Mouse (Mus musculus) embryonic facial prominence, embryonic 14.5 days (tissue): ENCODE measurements around the gene Glrx. TPM values are rescaled to one million over a fixed set of nuclear protein-coding genes. Genes with fewer than 3 reads are reported as not detected.

Experiments used
- ATAC-seq: fragments of 200-750 bp; cut with Nextera tagmentation; 2 replicates; pipeline ENCODE4 v1.8.0; 2017; ENCODE audit warnings: low read depth, moderate number of reproducible peaks, moderate TSS enrichment
- DNase-seq: peaks from one replicate; pipeline ENCODE4 v3.0.0-alpha.2; 2015; ENCODE audit warnings: low spot score
- H3K27ac ChIP-seq: fragments of 300-500 bp; sonication (generic); replicated peaks from 2 replicates; pipeline ENCODE4 v1.5.1; 2014; ENCODE audit warnings: low read depth, mild to moderate bottlenecking, low read length, moderate library complexity
- H3K27me3 ChIP-seq: fragments of 300-500 bp; sonication (generic); replicated peaks from 2 replicates; pipeline ENCODE4 v1.6.1; 2014; ENCODE audit warnings: low read length; ENCODE audit not compliant: control insufficient read depth, insufficient read depth
- H3K36me3 ChIP-seq: fragments of 300-500 bp; sonication (generic); 2 replicates; pipeline ENCODE4 v1.6.1; 2014; ENCODE audit warnings: low read length, mixed read lengths; ENCODE audit not compliant: control insufficient read depth, insufficient read depth
- H3K4me1 ChIP-seq: fragments of 300-500 bp; sonication (generic); 2 replicates; pipeline ENCODE4 v1.6.1; 2014; ENCODE audit warnings: antibody characterized with exemption, low read length; ENCODE audit not compliant: control insufficient read depth, insufficient read depth
- H3K4me2 ChIP-seq: fragments of 300-500 bp; sonication (generic); 2 replicates; pipeline ENCODE4 v1.6.1; 2014; ENCODE audit warnings: low read depth, mild to moderate bottlenecking, low read length, moderate library complexity, mixed read lengths
- H3K4me3 ChIP-seq: fragments of 300-500 bp; sonication (generic); 2 replicates; pipeline ENCODE4 v1.5.1; 2014; ENCODE audit warnings: low read depth, mild to moderate bottlenecking, low read length
- H3K9ac ChIP-seq: fragments of 300-500 bp; sonication (generic); 2 replicates; pipeline ENCODE4 v1.6.1; 2014; ENCODE audit warnings: low read depth, mild to moderate bottlenecking, low read length, moderate library complexity, mixed read lengths
- H3K9me3 ChIP-seq: fragments of 300-500 bp; sonication (generic); 2 replicates; pipeline ENCODE4 v1.6.1; 2016; ENCODE audit warnings: low read length; ENCODE audit not compliant: control insufficient read depth
- WGBS: fragments of 180-500 bp; shearing (Covaris S2); extraction: QIAGEN DNeasy Blood & Tissue Kit; methylation state at CpG from one replicate; pipeline ENCODE4 v1.1.7; 2014; 5-methylcytosine and 5-hydroxymethylcytosine counted together
- polyA plus RNA-seq: library from polyadenylated mRNA; unstranded; fragments of >200 nt; fragmentation: Nextera tagmentation; extraction: Ambion mirVana; gene quantifications from 2 replicates; pipeline ENCODE4 v1.2.1, GENCODE M21; 2014

Gene Glrx
- polyA plus RNA-seq, 1 experiment from 2014 or later = 41.7 TPM

DNA sequence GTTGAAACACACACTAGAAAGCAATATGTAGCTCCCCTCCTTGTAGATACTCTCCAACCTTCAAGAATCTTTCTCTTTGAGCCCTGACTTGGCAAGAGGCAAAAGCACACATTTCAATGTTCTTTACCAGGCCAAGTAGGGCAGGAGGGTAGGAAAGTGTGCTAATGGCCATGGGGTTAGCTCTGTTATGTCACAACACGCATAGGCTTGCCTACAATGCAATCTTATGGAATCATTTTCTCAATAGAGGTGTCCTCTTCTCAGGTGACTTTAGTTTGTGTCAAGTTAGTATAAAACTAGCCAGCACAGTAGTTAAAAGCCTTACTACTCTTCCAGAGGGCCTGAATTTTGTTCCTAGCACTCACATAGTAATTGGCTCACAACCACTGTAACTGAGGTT is 9.0 kb upstream of the Glrx start:
- Histone ChIP-seq H3K36me3 (no peaks in the 10 kb centered on the region), H3K27me3 (no peaks in the 10 kb centered on the region), H3K4me2 (no peak overlapping the region), H3K4me1 (no peaks in the 10 kb centered on the region), H3K27ac (no peak overlapping the region), H3K9ac (no peak overlapping the region), H3K9me3 (no peaks in the 10 kb centered on the region), H3K4me3 (no peak overlapping the region)
- DNase-seq (no peak), ATAC-seq (no peak)
- WGBS = 84% methylated on average over 1 of the region's 1 CpGs

- Histone ChIP-seq H3K36me3 (no peaks in the 10 kb centered on the region), H3K27me3 (no peaks in the 10 kb centered on the region), H3K4me3 (no peak overlapping the region), H3K9ac (no peak overlapping the region), H3K27ac (no peak overlapping the region), H3K4me2 (no peak overlapping the region), H3K4me1 (no peaks in the 10 kb centered on the region), H3K9me3 (no peaks in the 10 kb centered on the region)
- 73% methylated on average over 6 of the region's 6 CpGs for WGBS
- ATAC-seq (no peak), DNase-seq (no peak)
Measured at GRCm38 (mm10) chr13:75831710-75832109, 8.0 kb upstream of the Glrx start.

- Histone ChIP-seq H3K4me3 (no peak overlapping the region), H3K27me3 (no peaks in the 10 kb centered on the region), H3K27ac (no peak overlapping the region), H3K4me1 (no peaks in the 10 kb centered on the region), H3K9me3 (no peaks in the 10 kb centered on the region), H3K9ac (no peak overlapping the region), H3K36me3 (no peaks in the 10 kb centered on the region), H3K4me2 (no peak overlapping the region)
- DNase-seq (no peak), ATAC-seq (no peak)
Measured at GRCm38 (mm10) chr13:75832697-75833096, 7.0 kb upstream of the Glrx start.

DNA sequence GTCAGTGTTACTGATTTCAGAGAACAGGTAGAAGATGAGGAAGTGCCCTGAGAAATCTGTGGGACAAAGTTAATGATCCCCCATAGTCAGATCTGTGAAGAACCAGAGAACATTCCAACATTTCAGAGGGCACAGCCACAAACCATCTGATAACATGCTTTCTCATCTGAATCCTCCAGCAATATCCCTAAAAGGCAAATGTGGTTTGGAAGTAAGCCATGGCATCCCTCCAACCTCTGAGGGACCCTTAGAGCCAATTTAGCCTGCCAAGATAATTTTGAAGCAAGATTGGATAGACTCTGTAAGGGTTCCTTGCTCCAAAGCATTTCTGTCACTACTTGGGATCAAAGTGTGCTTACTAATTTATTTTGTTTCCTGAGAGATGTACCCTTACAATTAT is 6.2 kb upstream of the Glrx start:
- H3K9ac ChIP-seq = no peak overlapping the region
- H3K4me3 ChIP-seq = no peak overlapping the region
- no peak overlapping the region for H3K27ac ChIP-seq
- H3K4me2 ChIP-seq = no peak overlapping the region
- DNase-seq (peak; percentile 79), ATAC-seq (no peak)
- no peaks in the 10 kb centered on the region for H3K27me3 ChIP-seq
- no peaks in the 10 kb centered on the region for H3K36me3 ChIP-seq
- no peaks in the 10 kb centered on the region for H3K9me3 ChIP-seq
- H3K4me1 ChIP-seq = no peaks in the 10 kb centered on the region

- Histone ChIP-seq H3K27ac (no peak overlapping the region), H3K36me3 (no peaks in the 10 kb centered on the region), H3K27me3 (no peaks in the 10 kb centered on the region), H3K4me1 (peaks cover 5% of the 10 kb centered on the region; the same call in 1 of the 2 replicates), H3K9ac (no peak overlapping the region), H3K4me3 (no peak overlapping the region), H3K9me3 (no peaks in the 10 kb centered on the region), H3K4me2 (no peak overlapping the region)
- DNase-seq = no peak
- WGBS = 70% methylated on average over 2 of the region's 2 CpGs
- no peak for ATAC-seq
Measured at GRCm38 (mm10) chr13:75835461-75835860, 4.2 kb upstream of the Glrx start.

- peaks cover 14% of the 10 kb centered on the region; the same call in 1 of the 2 replicates for H3K4me1 ChIP-seq
- H3K4me2 ChIP-seq = no peak overlapping the region
- ATAC-seq (no peak), DNase-seq (no peak)
- 84% methylated on average over 4 of the region's 4 CpGs for WGBS
- no peak overlapping the region for H3K4me3 ChIP-seq
- H3K27me3 ChIP-seq = no peaks in the 10 kb centered on the region
- no peaks in the 10 kb centered on the region for H3K9me3 ChIP-seq
- H3K36me3 ChIP-seq = no peaks in the 10 kb centered on the region
- no peak overlapping the region for H3K27ac ChIP-seq
- H3K9ac ChIP-seq = no peak overlapping the region
Measured at GRCm38 (mm10) chr13:75838506-75838905, 1.2 kb upstream of the Glrx start.

- peak overlapping the region; percentile 50 for H3K4me3 ChIP-seq
- H3K9me3 ChIP-seq = no peaks in the 10 kb centered on the region
- H3K4me1 ChIP-seq = peaks cover 14% of the 10 kb centered on the region; the same call in 1 of the 2 replicates
- H3K36me3 ChIP-seq = no peaks in the 10 kb centered on the region
- H3K27ac ChIP-seq = no peak overlapping the region
- 54% methylated on average over 6 of the region's 6 CpGs for WGBS
- DNase-seq = no peak
- H3K27me3 ChIP-seq = no peaks in the 10 kb centered on the region
- H3K4me2 ChIP-seq = peak overlapping the region; percentile 61
- H3K9ac ChIP-seq = peak overlapping the region; percentile 58
- ATAC-seq = no peak
Measured at GRCm38 (mm10) chr13:75840752-75841285, 1.2 kb downstream of the Glrx start.

DNA sequence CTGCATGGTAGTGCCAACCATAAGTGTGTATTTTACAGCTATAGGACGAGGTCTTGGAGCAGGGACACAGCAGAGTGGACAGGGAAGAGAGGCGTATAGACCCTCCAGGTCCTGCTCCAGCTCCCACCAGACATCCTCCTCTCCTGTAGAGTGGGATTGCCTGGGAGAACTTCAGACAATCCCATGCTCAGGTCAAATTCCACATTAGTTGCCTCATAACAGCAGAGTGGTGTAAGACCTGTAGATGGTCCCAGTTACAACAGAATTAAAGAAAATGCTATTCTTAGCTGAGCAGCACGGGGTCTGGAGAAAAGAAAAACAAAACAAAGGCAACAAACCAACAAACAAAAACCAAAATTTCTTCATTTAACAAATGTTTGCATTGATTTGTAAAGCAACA is 2.3 kb downstream of the Glrx start:
- no peaks in the 10 kb centered on the region for H3K36me3 ChIP-seq
- H3K4me1 ChIP-seq = peaks cover 14% of the 10 kb centered on the region; the same call in 1 of the 2 replicates
- H3K27me3 ChIP-seq = no peaks in the 10 kb centered on the region
- no peak overlapping the region for H3K27ac ChIP-seq
- no peak overlapping the region for H3K4me2 ChIP-seq
- DNase-seq = no peak
- ATAC-seq = no peak
- H3K9me3 ChIP-seq = no peaks in the 10 kb centered on the region
- no peak overlapping the region for H3K9ac ChIP-seq
- no peak overlapping the region for H3K4me3 ChIP-seq
- 73% methylated on average over 3 of the region's 3 CpGs for WGBS

DNA sequence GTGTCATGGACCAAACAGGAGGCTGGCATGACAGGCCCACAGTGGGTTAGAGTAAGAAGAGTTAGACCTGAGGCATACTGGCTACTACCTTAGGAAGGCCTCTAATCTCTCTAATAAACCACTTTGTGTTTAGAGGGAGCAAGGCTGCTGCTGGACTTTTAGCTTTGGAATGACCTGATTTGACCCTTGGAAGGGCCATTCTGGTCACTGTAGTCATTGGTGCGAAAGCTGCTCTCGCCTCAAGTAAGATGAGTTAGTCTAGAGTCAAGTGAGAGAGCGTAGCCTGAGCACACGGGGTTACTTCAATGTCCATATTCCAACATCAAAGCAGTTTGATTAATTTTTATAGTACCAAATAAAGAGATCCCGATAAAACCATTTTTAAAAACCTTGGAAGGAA is 3.7 kb downstream of the Glrx start:
- 94% methylated on average over 5 of the region's 5 CpGs for WGBS
- no peak overlapping the region for H3K9ac ChIP-seq
- no peak overlapping the region for H3K27ac ChIP-seq
- no peak for ATAC-seq
- H3K9me3 ChIP-seq = no peaks in the 10 kb centered on the region
- DNase-seq = no peak
- H3K4me3 ChIP-seq = no peak overlapping the region
- no peaks in the 10 kb centered on the region for H3K27me3 ChIP-seq
- peaks cover 14% of the 10 kb centered on the region; the same call in 1 of the 2 replicates for H3K4me1 ChIP-seq
- H3K36me3 ChIP-seq = no peaks in the 10 kb centered on the region
- no peak overlapping the region for H3K4me2 ChIP-seq
